Mouse (Mus musculus) embryonic facial prominence, embryonic 13.5 days (tissue): ENCODE measurements around the gene Ndufb3. TPM values are rescaled to one million over a fixed set of nuclear protein-coding genes. Genes with fewer than 3 reads are reported as not detected.
"Not testable (repeated sequence)": the region's sequence is repeated elsewhere in the genome, so short reads cannot be mapped to it uniquely, and the experiment has no call there.

Experiments used
- ATAC-seq: fragments of 200-750 bp; cut with Nextera tagmentation; 2 replicates; pipeline ENCODE4 v1.8.0; 2017; ENCODE audit warnings: low read depth; ENCODE audit not compliant: insufficient number of reproducible peaks, insufficient read depth, low FRiP score, low TSS enrichment
- H3K27ac ChIP-seq: fragments of 300-500 bp; sonication (generic); 2 replicates; pipeline ENCODE4 v1.5.1; 2015; ENCODE audit warnings: moderate library complexity, mild to moderate bottlenecking, inconsistent platforms
- H3K27me3 ChIP-seq: fragments of 300-500 bp; sonication (generic); 2 replicates; pipeline ENCODE4 v1.6.1; 2015; ENCODE audit warnings: mild to moderate bottlenecking, inconsistent platforms
- H3K36me3 ChIP-seq: fragments of 300-500 bp; sonication (generic); 2 replicates; pipeline ENCODE4 v1.6.1; 2015; ENCODE audit warnings: mild to moderate bottlenecking, inconsistent platforms
- H3K4me1 ChIP-seq: fragments of 300-500 bp; sonication (generic); 2 replicates; pipeline ENCODE4 v1.6.1; 2015; ENCODE audit warnings: inconsistent platforms
- H3K4me2 ChIP-seq: fragments of 300-500 bp; sonication (generic); 2 replicates; pipeline ENCODE4 v1.6.1; 2015; ENCODE audit warnings: moderate library complexity, mild to moderate bottlenecking, inconsistent platforms
- H3K4me3 ChIP-seq: fragments of 300-500 bp; sonication (generic); 2 replicates; pipeline ENCODE4 v1.5.1; 2015; ENCODE audit warnings: mild to moderate bottlenecking, inconsistent platforms
- H3K9ac ChIP-seq: fragments of 300-500 bp; sonication (generic); 2 replicates; pipeline ENCODE4 v1.6.1; 2015; ENCODE audit warnings: mild to moderate bottlenecking, inconsistent platforms
- H3K9me3 ChIP-seq: fragments of 300-500 bp; sonication (generic); 2 replicates; pipeline ENCODE4 v1.6.1; 2016; ENCODE audit warnings: inconsistent platforms
- WGBS: fragments of 180-500 bp; shearing (Covaris S2); methylation state at CpG from one replicate; pipeline ENCODE4 v1.1.7; 2015; ENCODE audit warnings: mixed read lengths; 5-methylcytosine and 5-hydroxymethylcytosine counted together
- polyA plus RNA-seq: library from polyadenylated mRNA; unstranded; fragments of >200 nt; fragmentation: Nextera tagmentation; extraction: Ambion mirVana; gene quantifications from 2 replicates; pipeline ENCODE4 v1.2.1, GENCODE M21; 2015

Ndufb3 gene
- polyA plus RNA-seq, 1 experiment from 2014 or later: 176 TPM

DNA sequence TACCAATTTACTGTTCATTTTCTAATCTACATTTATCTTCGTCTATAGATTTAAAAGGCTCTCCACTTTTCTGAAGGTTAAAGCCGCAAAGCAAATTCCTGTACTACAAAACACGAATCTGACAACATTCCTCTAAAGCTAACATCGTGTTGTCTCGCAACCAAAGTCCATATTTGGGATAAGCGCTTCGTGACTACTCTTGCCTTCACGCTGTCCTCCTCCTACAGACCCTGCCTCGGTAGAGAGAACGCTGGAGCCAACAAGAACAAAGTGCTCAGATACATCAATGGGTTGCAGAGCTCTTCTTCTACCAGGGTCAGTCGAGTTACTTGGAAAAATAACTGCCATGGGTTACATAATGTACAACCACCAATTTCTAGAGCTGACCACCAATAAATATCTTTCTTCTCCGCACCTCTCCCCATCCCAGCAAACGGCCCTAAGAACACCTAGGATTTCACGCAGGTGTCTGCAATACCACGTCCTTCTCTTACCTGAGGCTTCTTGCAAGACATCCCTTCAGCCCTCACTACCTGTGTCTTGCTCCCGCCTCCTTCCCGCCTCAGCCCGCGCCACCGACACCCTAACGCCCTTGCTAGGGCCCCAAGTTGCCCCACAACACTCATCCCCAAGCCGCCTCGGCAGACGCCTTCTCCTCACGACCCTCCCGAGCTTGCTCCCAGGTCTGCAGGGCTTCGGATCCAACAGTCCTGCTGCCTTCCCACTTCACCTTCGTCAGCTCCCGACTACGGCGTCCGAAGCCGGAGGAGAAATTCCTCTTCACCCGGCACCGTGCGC lies 612 bp upstream of the Ndufb3 start:
- H3K4me1 ChIP-seq: peaks cover 9% of the 10 kb centered on the region
- ATAC-seq: peak; percentile 71; the same call in 1 of the 2 replicates
- WGBS: 5% methylated on average over 36 of the region's 36 CpGs
- H3K9me3 ChIP-seq: no peaks in the 10 kb centered on the region
- H3K27me3 ChIP-seq: no peaks in the 10 kb centered on the region
- H3K4me3 ChIP-seq: peak overlapping the region; percentile 82
- no peak overlapping the region; the same call in 1 of the 2 replicates for H3K27ac ChIP-seq
- peak overlapping the region; percentile 74 for H3K4me2 ChIP-seq
- H3K9ac ChIP-seq: peak overlapping the region; percentile 91
- no peaks in the 10 kb centered on the region for H3K36me3 ChIP-seq

- Histone ChIP-seq H3K9ac (no peak overlapping the region), H3K27me3 (no peaks in the 10 kb centered on the region), H3K4me2 (peak overlapping the region; percentile 74), H3K9me3 (no peaks in the 10 kb centered on the region), H3K27ac (no peak overlapping the region), H3K36me3 (peaks cover 7% of the 10 kb centered on the region), H3K4me1 (peaks cover 9% of the 10 kb centered on the region), H3K4me3 (peak overlapping the region; percentile 82)
- 80% methylated on average over 1 of the region's 1 CpGs for WGBS
- ATAC-seq: no peak
These were observed 1.3 kb downstream of the Ndufb3 start for GRCm38 (mm10) chr1:58587491-58587890.

DNA sequence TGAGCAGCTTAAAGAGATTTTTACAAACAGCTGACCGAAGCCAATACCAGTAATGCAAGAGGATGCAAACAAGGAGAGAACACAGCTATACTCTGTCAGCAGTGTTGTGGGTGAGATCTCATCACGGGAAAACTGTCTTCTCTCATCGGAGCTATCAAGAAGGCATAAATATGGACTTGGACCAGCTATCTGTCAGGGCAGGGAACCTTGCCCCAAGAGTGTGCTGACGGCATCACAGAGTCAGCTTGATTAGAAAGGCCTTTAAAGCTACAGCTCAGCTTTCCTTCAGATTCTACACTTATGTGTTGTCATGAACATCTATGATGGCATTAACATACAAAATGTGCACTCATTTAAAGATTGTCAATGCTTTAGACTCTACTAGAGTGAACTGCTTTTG lies 16.5 kb downstream of the Ndufb3 start:
- Histone ChIP-seq H3K9me3 (no peaks in the 10 kb centered on the region), H3K27ac (no peak overlapping the region), H3K4me2 (no peak overlapping the region), H3K36me3 (no peaks in the 10 kb centered on the region), H3K4me1 (no peaks in the 10 kb centered on the region), H3K9ac (no peak overlapping the region), H3K27me3 (no peaks in the 10 kb centered on the region), H3K4me3 (no peak overlapping the region)
- ATAC-seq: no peak
- WGBS: 79% methylated on average over 4 of the region's 4 CpGs

DNA sequence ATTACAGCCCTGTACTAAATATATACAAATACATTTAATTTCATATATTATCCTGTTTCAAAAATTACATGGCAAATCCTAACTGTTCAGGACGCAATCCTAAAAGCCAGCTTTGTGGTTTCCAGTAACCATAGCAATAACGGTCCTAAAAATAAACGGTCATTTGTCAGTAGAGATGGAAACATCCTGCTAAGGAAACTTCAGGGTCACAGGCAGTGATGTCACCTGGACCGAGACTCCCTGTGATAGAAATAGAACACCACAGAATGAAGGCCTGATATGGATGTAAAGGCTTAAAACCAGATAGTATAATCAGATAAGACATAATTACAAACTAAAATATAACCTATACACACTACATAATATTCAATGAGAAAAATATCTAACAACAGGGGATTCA lies 17.6 kb downstream of the Ndufb3 start:
- H3K36me3 ChIP-seq: no peaks in the 10 kb centered on the region
- WGBS: 71% methylated on average over 4 of the region's 4 CpGs
- no peaks in the 10 kb centered on the region for H3K4me1 ChIP-seq
- H3K27ac ChIP-seq: no peak overlapping the region
- ATAC-seq: no peak
- no peaks in the 10 kb centered on the region for H3K27me3 ChIP-seq
- H3K9ac ChIP-seq: no peak overlapping the region
- H3K9me3 ChIP-seq: no peaks in the 10 kb centered on the region
- no peak overlapping the region for H3K4me2 ChIP-seq
- H3K4me3 ChIP-seq: no peak overlapping the region

- H3K27ac ChIP-seq, H3K9ac ChIP-seq, H3K9me3 ChIP-seq, H3K4me3 ChIP-seq, H3K27me3 ChIP-seq, H3K4me1 ChIP-seq, ATAC-seq, H3K36me3 ChIP-seq, H3K4me2 ChIP-seq: not testable (repeated sequence)
- 86% methylated on average over 5 of the region's 5 CpGs for WGBS
These were observed 23.4 kb downstream of the Ndufb3 start for GRCm38 (mm10) chr1:58609591-58609990.

DNA sequence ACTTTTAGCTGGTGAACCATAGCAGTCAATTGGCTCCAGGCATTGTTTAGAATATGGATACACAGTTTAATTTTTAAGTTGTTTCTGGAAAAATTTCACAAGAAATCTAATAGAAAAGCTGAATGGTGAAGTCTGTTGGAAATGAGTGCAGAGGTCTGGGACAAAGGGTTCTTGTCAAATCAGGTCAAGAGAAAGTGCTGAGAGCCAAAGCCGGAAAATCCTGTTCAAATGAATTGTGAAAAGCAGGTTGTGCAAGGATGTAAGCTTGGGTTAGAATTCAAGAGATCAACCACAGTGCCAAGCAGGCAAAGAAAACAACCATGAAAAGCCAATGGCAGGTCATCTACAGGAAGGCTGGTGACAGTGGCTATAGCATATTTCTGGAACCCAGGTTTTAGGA lies 24.0 kb downstream of the Ndufb3 start:
- no peaks in the 10 kb centered on the region for H3K27me3 ChIP-seq
- H3K4me2 ChIP-seq: no peak overlapping the region
- WGBS: 69% methylated on average over 1 of the region's 1 CpGs
- ATAC-seq: no peak
- H3K9ac ChIP-seq: no peak overlapping the region
- no peaks in the 10 kb centered on the region for H3K4me1 ChIP-seq
- H3K27ac ChIP-seq: no peak overlapping the region
- no peak overlapping the region for H3K4me3 ChIP-seq
- no peaks in the 10 kb centered on the region for H3K36me3 ChIP-seq
- no peaks in the 10 kb centered on the region for H3K9me3 ChIP-seq

DNA sequence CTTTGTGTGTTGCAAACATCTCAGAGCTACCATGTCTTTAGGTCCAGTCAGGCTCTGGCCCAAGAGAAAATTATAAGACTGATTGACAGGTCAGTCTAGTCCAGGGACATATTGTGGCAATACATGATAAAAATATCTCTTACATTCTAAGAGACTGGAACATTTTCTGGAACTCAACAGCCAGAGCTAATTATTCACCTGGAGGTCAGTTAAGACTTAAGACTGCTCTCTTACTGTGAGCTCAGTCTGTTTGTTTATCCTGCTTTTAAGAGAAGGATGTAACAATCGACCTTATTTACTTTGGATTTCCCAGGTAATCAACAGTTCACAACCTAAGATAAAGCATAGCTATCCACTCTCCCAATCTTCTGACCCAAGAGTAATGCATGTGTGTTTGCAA lies 24.4 kb downstream of the Ndufb3 start:
- Histone ChIP-seq H3K9me3 (no peaks in the 10 kb centered on the region), H3K4me1 (no peaks in the 10 kb centered on the region), H3K9ac (no peak overlapping the region), H3K27me3 (no peaks in the 10 kb centered on the region), H3K4me2 (no peak overlapping the region), H3K36me3 (no peaks in the 10 kb centered on the region), H3K27ac (no peak overlapping the region), H3K4me3 (no peak overlapping the region)
- WGBS: 40% methylated on average over 1 of the region's 1 CpGs
- ATAC-seq: no peak

DNA sequence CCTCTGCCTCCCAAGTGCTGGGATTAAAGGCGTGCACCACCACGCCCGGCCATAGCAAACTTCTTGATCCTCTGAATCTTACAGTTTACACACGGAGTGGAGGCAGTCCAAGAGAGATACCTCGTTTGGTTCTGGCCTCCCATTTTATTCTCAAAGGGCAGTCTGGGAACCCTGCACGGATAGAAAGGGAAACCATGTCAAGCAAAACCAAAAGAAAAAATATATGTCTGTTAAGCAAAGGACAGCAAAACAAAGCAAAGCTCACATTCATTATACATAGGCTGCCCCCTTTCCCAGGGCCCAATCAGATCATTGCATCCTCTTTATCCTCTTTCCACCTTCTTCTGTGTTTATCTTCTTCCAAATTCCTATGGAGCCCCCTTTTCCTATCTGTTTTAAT lies 27.6 kb downstream of the Ndufb3 start:
- H3K4me2 ChIP-seq: no peak overlapping the region
- WGBS: 76% methylated on average over 6 of the region's 6 CpGs
- no peaks in the 10 kb centered on the region; the same call in 1 of the 2 replicates for H3K9me3 ChIP-seq
- no peak overlapping the region for H3K4me3 ChIP-seq
- no peaks in the 10 kb centered on the region for H3K27me3 ChIP-seq
- H3K4me1 ChIP-seq: no peaks in the 10 kb centered on the region
- no peak overlapping the region for H3K9ac ChIP-seq
- no peak overlapping the region for H3K27ac ChIP-seq
- ATAC-seq: no peak
- H3K36me3 ChIP-seq: no peaks in the 10 kb centered on the region

DNA sequence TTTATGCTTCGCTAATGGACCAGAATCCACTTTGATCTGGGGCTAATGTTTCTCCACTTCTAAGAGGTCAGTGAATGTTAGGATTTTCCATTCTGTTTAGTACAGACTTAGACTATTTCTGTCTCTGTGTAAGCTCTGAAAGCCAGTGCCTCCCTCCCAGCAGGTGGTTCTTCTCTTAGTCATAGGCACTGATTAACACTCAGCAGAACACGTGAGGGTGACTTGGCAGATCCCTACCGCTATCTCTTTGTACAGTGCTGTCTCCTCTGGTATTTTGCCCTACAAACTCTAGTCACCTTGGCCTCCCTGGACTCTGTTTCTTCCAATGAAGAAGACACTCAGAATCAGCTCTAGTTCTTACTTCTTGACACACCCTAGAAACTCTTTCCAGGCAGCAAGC lies 28.2 kb downstream of the Ndufb3 start:
- Histone ChIP-seq H3K4me1 (no peaks in the 10 kb centered on the region), H3K9ac (no peak overlapping the region), H3K4me3 (no peak overlapping the region), H3K9me3 (no peaks in the 10 kb centered on the region; the same call in 1 of the 2 replicates), H3K4me2 (no peak overlapping the region), H3K27me3 (no peaks in the 10 kb centered on the region), H3K36me3 (no peaks in the 10 kb centered on the region), H3K27ac (no peak overlapping the region)
- 59% methylated on average over 3 of the region's 3 CpGs for WGBS
- ATAC-seq: no peak

GRCm38 (mm10) chr1:58615146-58615545 lies 29.0 kb downstream of the Ndufb3 start:
- H3K27ac ChIP-seq: no peak overlapping the region
- no peak overlapping the region for H3K9ac ChIP-seq
- H3K4me3 ChIP-seq: no peak overlapping the region
- no peak overlapping the region for H3K4me2 ChIP-seq
- H3K36me3 ChIP-seq: no peaks in the 10 kb centered on the region
- no peaks in the 10 kb centered on the region for H3K4me1 ChIP-seq
- WGBS: 83% methylated on average over 4 of the region's 4 CpGs
- no peak for ATAC-seq
- no peaks in the 10 kb centered on the region for H3K27me3 ChIP-seq
- no peaks in the 10 kb centered on the region; the same call in 1 of the 2 replicates for H3K9me3 ChIP-seq

GRCm38 (mm10) chr1:58616176-58616575 lies 30.0 kb downstream of the Ndufb3 start:
- WGBS: 67% methylated on average over 3 of the region's 3 CpGs

GRCm38 (mm10) chr1:58617076-58617475 lies 30.9 kb downstream of the Ndufb3 start:
- H3K9me3 ChIP-seq: no peaks in the 10 kb centered on the region; the same call in 1 of the 2 replicates
- no peak overlapping the region for H3K27ac ChIP-seq
- WGBS: 56% methylated on average over 5 of the region's 5 CpGs

More at GRCm38 (mm10) chr1:58616176-58616575, 30.0 kb downstream of the Ndufb3 start:
- no peaks in the 10 kb centered on the region for H3K36me3 ChIP-seq
- H3K27ac ChIP-seq: no peak overlapping the region
- no peaks in the 10 kb centered on the region for H3K4me1 ChIP-seq
- ATAC-seq: no peak
- no peaks in the 10 kb centered on the region; the same call in 1 of the 2 replicates for H3K9me3 ChIP-seq
- no peak overlapping the region for H3K9ac ChIP-seq
- H3K27me3 ChIP-seq: no peaks in the 10 kb centered on the region
- no peak overlapping the region for H3K4me3 ChIP-seq
- H3K4me2 ChIP-seq: no peak overlapping the region

More at GRCm38 (mm10) chr1:58617076-58617475, 30.9 kb downstream of the Ndufb3 start:
- Histone ChIP-seq H3K4me1 (no peaks in the 10 kb centered on the region), H3K4me2 (no peak overlapping the region), H3K4me3 (no peak overlapping the region), H3K36me3 (no peaks in the 10 kb centered on the region), H3K27me3 (no peaks in the 10 kb centered on the region), H3K9ac (no peak overlapping the region)
- ATAC-seq: no peak
